Mouse (Mus musculus) intestine, embryonic 16.5 days (tissue): ENCODE data around the gene Trem3. TPM values are rescaled to one million over a fixed set of nuclear protein-coding genes. Genes with fewer than 3 reads are reported as not detected.

Experiments used
- ATAC-seq: fragments of 200-750 bp; cut with Nextera tagmentation; 2 replicates; pipeline ENCODE4 v1.8.0; 2017; ENCODE audit warnings: moderate TSS enrichment, moderate library complexity
- H3K27ac ChIP-seq: fragments of 300-500 bp; sonication (generic); 2 replicates; pipeline ENCODE4 v1.5.1; 2014; ENCODE audit warnings: mild to moderate bottlenecking, low read length
- H3K27me3 ChIP-seq: fragments of 300-500 bp; sonication (generic); replicated peaks from 2 replicates; pipeline ENCODE4 v1.6.1; 2014; ENCODE audit warnings: low read length, control low read depth, mixed read lengths; ENCODE audit not compliant: control insufficient read depth, insufficient read depth
- H3K36me3 ChIP-seq: fragments of 300-500 bp; sonication (generic); 2 replicates; pipeline ENCODE4 v1.6.1; 2014; ENCODE audit warnings: low read length, control low read depth; ENCODE audit not compliant: control insufficient read depth, insufficient read depth
- H3K4me1 ChIP-seq: fragments of 300-500 bp; sonication (generic); 2 replicates; pipeline ENCODE4 v1.6.1; 2014; ENCODE audit warnings: low read length, control low read depth, mixed read lengths; ENCODE audit not compliant: control insufficient read depth, insufficient read depth
- H3K4me2 ChIP-seq: fragments of 300-500 bp; sonication (generic); 2 replicates; pipeline ENCODE4 v1.6.1; 2014; ENCODE audit warnings: low read depth, low read length, control low read depth
- H3K4me3 ChIP-seq: fragments of 300-500 bp; sonication (generic); 2 replicates; pipeline ENCODE4 v1.5.1; 2014; ENCODE audit warnings: mild to moderate bottlenecking, low read length
- H3K9ac ChIP-seq: fragments of 300-500 bp; sonication (generic); 2 replicates; pipeline ENCODE4 v1.6.1; 2014; ENCODE audit warnings: low read depth, low read length
- H3K9me3 ChIP-seq: fragments of 300-500 bp; sonication (generic); 2 replicates; pipeline ENCODE4 v1.6.1; 2016; ENCODE audit warnings: low read length, control low read depth; ENCODE audit not compliant: control insufficient read depth
- WGBS: fragments of 180-500 bp; shearing (Covaris S2); extraction: QIAGEN DNeasy Blood & Tissue Kit; methylation state at CpG from one replicate; pipeline ENCODE4 v1.1.7; 2014; 5-methylcytosine and 5-hydroxymethylcytosine counted together
- polyA plus RNA-seq: library from polyadenylated mRNA; unstranded; fragments of >200 nt; fragmentation: Nextera tagmentation; extraction: Ambion mirVana; gene quantifications from 2 replicates; pipeline ENCODE4 v1.2.1, GENCODE M21; 2015

The Trem3 gene
- polyA plus RNA-seq, 1 experiment from 2014 or later, result 0.57 TPM

GRCm38 (mm10) chr17:48275736-48276135 lies 28.2 kb downstream of the Trem3 start:
- Histone ChIP-seq H3K9me3 (no peaks in the 10 kb centered on the region), H3K4me2 (no peak overlapping the region), H3K27me3 (no peaks in the 10 kb centered on the region), H3K4me3 (no peak overlapping the region), H3K9ac (no peak overlapping the region), H3K27ac (no peak overlapping the region), H3K4me1 (peaks cover 3% of the 10 kb centered on the region; the same call in 1 of the 2 replicates), H3K36me3 (no peaks in the 10 kb centered on the region)
- no peak for ATAC-seq
- WGBS, result 52% methylated on average over 7 of the region's 7 CpGs

- Histone ChIP-seq H3K4me1 (peaks cover 7% of the 10 kb centered on the region; the same call in 1 of the 2 replicates), H3K36me3 (no peaks in the 10 kb centered on the region), H3K9me3 (no peaks in the 10 kb centered on the region), H3K27ac (no peak overlapping the region), H3K4me2 (no peak overlapping the region), H3K4me3 (no peak overlapping the region), H3K9ac (no peak overlapping the region), H3K27me3 (no peaks in the 10 kb centered on the region)
- no peak for ATAC-seq
These were observed 30.8 kb downstream of the Trem3 start for GRCm38 (mm10) chr17:48278381-48278780.

DNA sequence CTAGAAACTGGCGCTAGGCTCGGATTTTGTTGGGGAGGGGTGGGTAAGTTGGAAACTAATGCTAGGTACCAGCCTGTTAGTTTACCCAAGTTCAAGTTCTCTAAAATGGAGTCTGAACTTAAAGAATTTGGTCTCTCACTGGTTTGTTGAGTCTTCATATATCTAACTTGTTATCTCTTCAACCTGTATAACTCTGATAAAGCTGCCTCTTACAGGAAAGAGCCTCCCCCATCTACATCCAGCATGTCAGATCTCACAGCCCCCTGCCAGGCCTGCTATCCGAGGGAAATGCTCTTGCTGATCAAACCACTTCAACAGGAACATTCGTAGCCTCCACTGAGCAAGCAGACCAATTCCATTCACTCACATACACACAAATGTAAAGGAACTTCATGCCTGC lies 31.4 kb downstream of the Trem3 start:
- H3K27me3 ChIP-seq, result no peaks in the 10 kb centered on the region
- H3K4me1 ChIP-seq, result peaks cover 7% of the 10 kb centered on the region; the same call in 1 of the 2 replicates
- no peak overlapping the region for H3K27ac ChIP-seq
- no peaks in the 10 kb centered on the region for H3K9me3 ChIP-seq
- H3K36me3 ChIP-seq, result no peaks in the 10 kb centered on the region
- 90% methylated on average over 4 of the region's 4 CpGs for WGBS
- H3K9ac ChIP-seq, result no peak overlapping the region
- no peak for ATAC-seq
- no peak overlapping the region for H3K4me2 ChIP-seq
- H3K4me3 ChIP-seq, result no peak overlapping the region

DNA sequence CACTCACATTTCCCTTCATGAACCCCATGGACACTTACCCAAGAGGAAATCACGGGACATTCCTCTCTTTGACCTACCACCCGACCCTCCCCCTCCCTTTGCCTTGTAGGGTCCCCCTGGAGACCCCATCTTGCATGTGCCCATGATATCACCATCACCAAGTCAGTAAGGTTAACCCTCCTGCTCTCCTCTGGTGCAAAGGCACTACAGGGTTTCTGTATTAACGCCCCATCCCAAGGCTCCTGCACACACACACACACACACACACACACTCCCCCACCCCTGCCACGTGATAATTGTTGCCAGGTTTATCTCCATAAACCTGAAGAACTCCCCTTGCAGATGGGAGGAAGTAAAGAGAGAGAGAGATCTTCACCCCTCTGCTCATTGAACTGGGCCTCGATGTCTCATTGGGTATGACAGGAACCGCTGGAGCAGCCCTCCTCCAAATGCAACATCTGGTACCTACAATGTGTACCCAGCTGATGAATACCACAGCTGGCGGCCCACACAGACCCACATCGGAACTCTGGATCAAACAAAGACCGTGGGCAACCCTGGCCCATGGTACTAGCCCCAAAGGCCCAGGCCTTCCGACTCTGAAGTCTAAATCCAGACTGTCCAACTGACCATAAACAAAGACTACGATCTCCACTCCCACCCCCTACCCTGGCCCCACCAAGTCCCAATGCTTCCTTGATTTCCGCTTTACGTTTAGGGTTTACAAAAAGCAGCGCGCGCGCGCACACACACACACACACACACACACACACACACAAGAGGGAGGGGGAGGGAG lies 33.6 kb downstream of the Trem3 start:
- Histone ChIP-seq H3K27me3 (no peaks in the 10 kb centered on the region), H3K4me3 (peak overlapping the region; percentile 30), H3K27ac (no peak overlapping the region), H3K4me2 (peak overlapping the region; percentile 50), H3K36me3 (no peaks in the 10 kb centered on the region), H3K4me1 (peaks cover 7% of the 10 kb centered on the region; the same call in 1 of the 2 replicates), H3K9me3 (no peaks in the 10 kb centered on the region), H3K9ac (peak overlapping the region; percentile 56)
- peak; percentile 53 for ATAC-seq
- WGBS, result 19% methylated on average over 18 of the region's 18 CpGs

DNA sequence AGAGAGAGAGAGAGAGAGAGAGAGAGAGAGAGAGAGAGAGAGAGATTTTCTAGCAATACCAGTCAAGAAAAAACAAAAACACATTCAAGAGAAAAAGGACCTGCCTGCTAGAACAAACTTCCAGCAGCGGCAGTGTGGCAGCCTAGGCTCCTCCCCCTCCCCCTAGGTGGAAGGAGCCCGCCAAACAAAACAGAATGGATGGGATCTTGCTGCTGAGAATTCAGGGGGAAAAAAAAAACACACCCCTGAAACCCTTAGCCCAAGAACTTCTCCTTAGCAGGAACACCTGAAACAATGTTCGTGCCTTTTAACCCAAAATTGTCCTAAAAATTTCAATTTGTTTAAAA lies 34.1 kb downstream of the Trem3 start:
- Histone ChIP-seq H3K9ac (peak overlapping the region; percentile 56; the same call in 1 of the 2 replicates), H3K27me3 (no peaks in the 10 kb centered on the region), H3K9me3 (no peaks in the 10 kb centered on the region), H3K4me3 (peak overlapping the region; percentile 30), H3K27ac (no peak overlapping the region), H3K4me1 (peaks cover 7% of the 10 kb centered on the region; the same call in 1 of the 2 replicates), H3K4me2 (peak overlapping the region; percentile 50), H3K36me3 (no peaks in the 10 kb centered on the region)
- 0 out of 2 replicates have a peak, but pooled peaks have one; percentile 26 for ATAC-seq
- WGBS, result 3% methylated on average over 3 of the region's 3 CpGs

- WGBS, result 47% methylated on average over 1 of the region's 1 CpGs
- no peaks in the 10 kb centered on the region; the same call in 1 of the 2 replicates for H3K9me3 ChIP-seq
- H3K4me1 ChIP-seq, result no peaks in the 10 kb centered on the region
These were observed 39.2 kb downstream of the Trem3 start for GRCm38 (mm10) chr17:48286765-48287164.

DNA sequence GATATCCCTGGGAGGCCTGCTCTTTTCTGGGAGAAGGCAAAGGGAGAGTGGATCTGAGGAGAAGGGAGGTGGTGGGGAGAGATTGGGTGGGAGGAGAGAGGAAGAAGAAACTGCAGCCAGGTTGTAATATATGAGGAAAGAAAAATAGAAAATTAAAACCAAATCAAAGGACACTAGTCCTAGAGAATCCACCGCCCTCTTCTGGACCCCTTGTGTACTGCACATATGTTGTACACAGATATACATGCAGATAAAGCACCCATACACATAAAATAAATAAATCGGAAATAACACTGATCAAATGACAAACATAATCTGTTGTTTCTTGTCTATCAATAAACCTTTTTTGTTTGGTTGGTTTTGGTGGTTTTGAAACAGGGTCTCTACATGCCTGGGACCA lies 39.7 kb downstream of the Trem3 start:
- 69% methylated on average over 2 of the region's 2 CpGs for WGBS
- H3K4me3 ChIP-seq, result no peak overlapping the region
- H3K4me2 ChIP-seq, result no peak overlapping the region
- H3K27ac ChIP-seq, result no peak overlapping the region
- H3K36me3 ChIP-seq, result no peaks in the 10 kb centered on the region
- no peaks in the 10 kb centered on the region for H3K4me1 ChIP-seq
- H3K9ac ChIP-seq, result no peak overlapping the region
- no peaks in the 10 kb centered on the region; the same call in 1 of the 2 replicates for H3K9me3 ChIP-seq
- ATAC-seq, result no peak
- no peaks in the 10 kb centered on the region for H3K27me3 ChIP-seq

More at GRCm38 (mm10) chr17:48286765-48287164, 39.2 kb downstream of the Trem3 start:
- no peak overlapping the region for H3K27ac ChIP-seq
- H3K4me3 ChIP-seq, result no peak overlapping the region
- ATAC-seq, result no peak
- no peak overlapping the region for H3K9ac ChIP-seq
- H3K36me3 ChIP-seq, result no peaks in the 10 kb centered on the region
- no peak overlapping the region for H3K4me2 ChIP-seq
- no peaks in the 10 kb centered on the region for H3K27me3 ChIP-seq

GRCm38 (mm10) chr17:48293500-48294194 lies 46.1 kb downstream of the Trem3 start:
- H3K36me3 ChIP-seq, result no peaks in the 10 kb centered on the region
- no peak overlapping the region for H3K4me3 ChIP-seq
- WGBS, result 86% methylated on average over 5 of the region's 5 CpGs
- H3K27ac ChIP-seq, result no peak overlapping the region
- ATAC-seq, result no peak
- H3K4me1 ChIP-seq, result no peaks in the 10 kb centered on the region
- H3K27me3 ChIP-seq, result no peaks in the 10 kb centered on the region
- H3K9me3 ChIP-seq, result no peaks in the 10 kb centered on the region; the same call in 1 of the 2 replicates
- H3K4me2 ChIP-seq, result no peak overlapping the region
- H3K9ac ChIP-seq, result no peak overlapping the region

GRCm38 (mm10) chr17:48299203-48299602 lies 51.6 kb downstream of the Trem3 start, which contains the start of gene Treml2:
TSS of gene Treml2 (plus strand) at chr17:48299498.
- Histone ChIP-seq H3K27ac (no peak within 1 kb of the TSS), H3K4me2 (peak within 1 kb of the TSS; percentile 16; the same call in 1 of the 2 replicates), H3K9ac (no peak within 1 kb of the TSS), H3K27me3 (no peaks in the 10 kb centered on the region), H3K9me3 (no peaks in the 10 kb centered on the region), H3K4me3 (no peak within 1 kb of the TSS), H3K36me3 (no peaks in the 10 kb centered on the region), H3K4me1 (peaks cover 7% of the 10 kb centered on the region)
- no peak for ATAC-seq
- WGBS, result 28% methylated on average over 3 of the region's 4 CpGs
